14 mouse cellular contexts compared by ENCODE assay signal in the genomic region with DNA sequence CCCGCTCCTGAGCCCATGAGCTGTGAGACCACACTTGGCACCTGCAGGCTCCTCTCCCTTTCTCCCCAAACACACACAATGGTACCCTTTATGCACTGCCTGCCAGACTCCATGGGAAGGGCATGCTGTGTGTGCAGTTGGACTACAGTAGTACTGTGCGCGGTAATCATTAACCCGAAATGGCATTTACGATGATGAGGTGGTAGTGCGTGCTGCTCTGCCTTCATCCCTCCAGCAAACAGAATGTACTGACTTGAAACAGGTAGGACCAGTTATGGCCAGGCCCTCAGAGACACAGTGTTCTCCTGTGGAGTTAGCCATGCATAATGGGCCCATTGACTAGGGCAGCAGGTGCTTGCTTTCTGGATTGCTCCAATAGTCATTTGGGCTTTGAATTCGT.
DNase-seq lines count a peak whose midpoint lies in the region; ATAC-seq and TF ChIP-seq lines count a peak whose summit lies in the region.
"Had no signal": no experiment of that assay in that cellular context is flagged by ENCODE, and none has a peak within 500 bp of the region (broad histone marks: within the 10 kb centered on the region; RNA-seq: fewer than 3 reads in every experiment).

No protein-coding gene starts in this region.

- ATAC-seq in lung, embryonic 14.5 days (ENCODE audit: insufficient read depth), result peak; percentile 94
- ATAC-seq: forebrain, embryonic 15.5 days; Patski had no signal

- H3K4me2 ChIP-seq in lung, embryonic 14.5 days, result no peak overlapping the region
- H3K4me2 ChIP-seq: forebrain, embryonic 15.5 days had no signal

- H3K27ac ChIP-seq in lung, embryonic 14.5 days (ENCODE audit: low read depth), result peak overlapping the region; percentile 95
- H3K27ac ChIP-seq: forebrain, embryonic 15.5 days had no signal

- H3K27me3 ChIP-seq in lung, embryonic 14.5 days (ENCODE audit: insufficient read depth, low read length), result no peaks in the 10 kb centered on the region
- H3K27me3 ChIP-seq: forebrain, embryonic 15.5 days; Patski had no signal

- H3K4me3 ChIP-seq in lung, embryonic 14.5 days (ENCODE audit: low read depth, low read length), result no peak overlapping the region
- H3K4me3 ChIP-seq: forebrain, embryonic 15.5 days had no signal

- H3K4me1 ChIP-seq in lung, embryonic 14.5 days (ENCODE audit: insufficient read depth), result no peaks in the 10 kb centered on the region
- H3K4me1 ChIP-seq: forebrain, embryonic 15.5 days had no signal

- H3K9ac ChIP-seq in lung, embryonic 14.5 days, result no peak overlapping the region
- H3K9ac ChIP-seq: forebrain, embryonic 15.5 days had no signal

- H3K36me3 ChIP-seq in lung, embryonic 14.5 days (ENCODE audit: insufficient read depth), result no peaks in the 10 kb centered on the region
- H3K36me3 ChIP-seq: forebrain, embryonic 15.5 days had no signal

- DNase-seq in testis, postnatal 14 days (ENCODE audit: low spot score), result peak; percentile 35
- no peak for DNase-seq in testis, postnatal 10 days (ENCODE audit: low spot score)
- DNase-seq in kidney, adult 9 months, result peak; percentile 90
- DNase-seq in lung, embryonic 14.5 days, result peak; percentile 82
- peak; percentile 48 to 58 for DNase-seq in urinary bladder, postnatal 36 days (ENCODE audit: low spot score in 2 of 2)
- no peak for DNase-seq in B cell, adult 2 months
- no peak for DNase-seq in right cerebral cortex, postnatal 10 days (ENCODE audit: low spot score in 2 of 2)
- no peak for DNase-seq in liver
- DNase-seq: adrenal gland, postnatal 36 days; cerebellum, adult 11 months; gastrocnemius, postnatal 36 days; retina, postnatal 1 day had no signal

- no peaks in the 10 kb centered on the region for H3K9me3 ChIP-seq in lung, embryonic 14.5 days (ENCODE audit: low read depth, low read length)
- H3K9me3 ChIP-seq: forebrain, embryonic 15.5 days had no signal

- no peak for TF ChIP-seq CTCF in lung, embryonic 14.5 days (IDR thresholded peaks at IDR 0.05; ENCODE audit: low read depth)

- WGBS in lung, embryonic 14.5 days, result 69% methylated on average over 7 of the region's 7 CpGs

Comparison
In these comparisons a context has a peak if more than half of its experiments do, and no peak if none do; other contexts are left out.
1. DNase-seq: peak in testis, postnatal 14 days (single experiment), kidney, adult 9 months (single experiment), lung, embryonic 14.5 days (single experiment) and urinary bladder, postnatal 36 days (2 of 2); none in testis, postnatal 10 days (single experiment), B cell, adult 2 months (0 of 2), right cerebral cortex, postnatal 10 days (0 of 2) and liver (single experiment).